Mouse (Mus musculus): ENCODE data around the gene Ccdc34.

- TF ChIP-seq CTCF (IDR thresholded peaks at IDR 0.05; ENCODE audit: low read depth) (no peak), EP300 (IDR thresholded peaks at IDR 0.05; ENCODE audit: low read depth) (no peak)
Observed at GRCm38 (mm10) chr2:110020430-110020829, 2.8 kb downstream of the Ccdc34 start.
